Mouse (Mus musculus) myocyte (in vitro differentiated cells): ENCODE data around the gene Gemin6. TPM values are rescaled to one million over a fixed set of nuclear protein-coding genes. Genes with fewer than 3 reads are reported as not detected.

Source experiments
- H3K27me3 ChIP-seq: one replicate; pipeline ENCODE4 v1.6.1; 2011; ENCODE audit not compliant: control insufficient read depth, insufficient read depth, insufficient read length
- H3K36me3 ChIP-seq: one replicate; pipeline ENCODE4 v1.6.1; 2011; ENCODE audit not compliant: control insufficient read depth, insufficient read depth
- H3K4me2 ChIP-seq: one replicate; pipeline ENCODE4 v1.6.1; 2011; ENCODE audit warnings: low read depth, control low read depth
- H3K4me3 ChIP-seq: one replicate; pipeline ENCODE4 v1.5.1; 2011; ENCODE audit warnings: mild to moderate bottlenecking, control low read depth, moderate library complexity
- H3K79me2 ChIP-seq: one replicate; pipeline ENCODE4 v1.6.1; 2011; ENCODE audit not compliant: control insufficient read depth, insufficient read depth
- H3ac ChIP-seq: one replicate; pipeline ENCODE4 v1.6.1; 2011; ENCODE audit not compliant: control insufficient read depth, insufficient read length
- CEBPB ChIP-seq: IDR thresholded peaks from 2 replicates; pipeline ENCODE4 v1.6.1; 2011; ENCODE audit warnings: mild to moderate bottlenecking, moderate library complexity; ENCODE audit not compliant: poor library complexity, insufficient read depth, severe bottlenecking
- E2F4 ChIP-seq: IDR thresholded peaks from one replicate; pipeline ENCODE4 v1.6.1; 2011; ENCODE audit warnings: mild to moderate bottlenecking, control low read depth, moderate library complexity; ENCODE audit not compliant: insufficient read depth
- MAX ChIP-seq: IDR thresholded peaks from one replicate; pipeline ENCODE4 v1.6.1; 2011; ENCODE audit warnings: low read depth, mild to moderate bottlenecking, control low read depth
- MYOD1 ChIP-seq, 3 experiments: IDR thresholded peaks; one replicate each; pipeline ENCODE4 v1.6.1; 2011; ENCODE audit warnings: control low read depth in 2 of 3, low read depth in 2 of 3, mild to moderate bottlenecking in 2 of 3, moderate library complexity in 1 of 3; ENCODE audit not compliant: insufficient read length in 2 of 3, control insufficient read depth in 1 of 3
- MYOG ChIP-seq, 3 experiments: IDR thresholded peaks; one replicate each; pipeline ENCODE4 v1.6.1; 2011; ENCODE audit warnings: control low read depth in 2 of 3, low read depth in 2 of 3, mild to moderate bottlenecking in 2 of 3; ENCODE audit not compliant: insufficient read length in 2 of 3, control insufficient read depth in 1 of 3, insufficient read depth in 1 of 3
- POLR2A ChIP-seq: IDR thresholded peaks from one replicate; pipeline ENCODE4 v1.6.1; 2011; ENCODE audit warnings: low read depth, mild to moderate bottlenecking, control low read depth, moderate library complexity; ENCODE audit not compliant: insufficient read length
- POLR2AphosphoS2 ChIP-seq: IDR thresholded peaks from one replicate; pipeline ENCODE4 v1.6.1; 2011; ENCODE audit warnings: low read depth, control low read depth; ENCODE audit not compliant: insufficient read length
- REST ChIP-seq: IDR thresholded peaks from one replicate; pipeline ENCODE4 v1.6.1; 2011; ENCODE audit warnings: mild to moderate bottlenecking, control low read depth, moderate library complexity; ENCODE audit not compliant: insufficient read depth, insufficient read length
- SRF ChIP-seq: IDR thresholded peaks from one replicate; pipeline ENCODE4 v1.6.1; 2011; ENCODE audit warnings: low read depth; ENCODE audit not compliant: control insufficient read depth, insufficient read length
- TCF12 ChIP-seq: IDR thresholded peaks from one replicate; pipeline ENCODE4 v1.6.1; 2011; ENCODE audit warnings: mild to moderate bottlenecking, control low read depth; ENCODE audit not compliant: poor library complexity, insufficient read depth, severe bottlenecking
- TCF3 ChIP-seq: IDR thresholded peaks from one replicate; pipeline ENCODE4 v1.6.1; 2011; ENCODE audit warnings: low read depth, control low read depth; ENCODE audit not compliant: insufficient read length
- USF1 ChIP-seq: IDR thresholded peaks from one replicate; pipeline ENCODE4 v1.6.1; 2011; ENCODE audit warnings: low read depth, mild to moderate bottlenecking, control low read depth, moderate library complexity
- polyA plus RNA-seq: library from polyadenylated mRNA; unstranded; fragments of >200 nt; fragmentation: generic; extraction: Trizol; gene quantifications from one replicate; pipeline ENCODE4 v1.2.1, GENCODE M21; 2012; ENCODE audit warnings: missing spikeins

The Gemin6 gene
- polyA plus RNA-seq, 1 experiment: 6.5 TPM

GRCm38 (mm10) chr17:80241594-80241993 lies 17.4 kb downstream of the Gemin6 start:
- no peaks in the 10 kb centered on the region for H3K79me2 ChIP-seq
- no peaks in the 10 kb centered on the region for H3K27me3 ChIP-seq
- peaks cover 22% of the 10 kb centered on the region for H3K36me3 ChIP-seq
- no peak overlapping the region for H3ac ChIP-seq
- no peak overlapping the region for H3K4me3 ChIP-seq
- TF ChIP-seq POLR2AphosphoS2 (no peak), MYOG (IDR thresholded peaks at IDR 0.05; ENCODE audit: control insufficient read depth in 1 of 3, insufficient read depth in 1 of 3, insufficient read length in 2 of 3, low read depth in 2 of 3) (no peak), POLR2A (no peak), MAX (no peak), USF1 (no peak), MYOD1 (IDR thresholded peaks at IDR 0.05; ENCODE audit: control insufficient read depth in 1 of 3, insufficient read length in 2 of 3, low read depth in 2 of 3) (no peak), E2F4 (no peak), TCF12 (no peak), TCF3 (no peak), SRF (no peak), REST (no peak), CEBPB (no peak)
- H3K4me2 ChIP-seq: no peak overlapping the region

- H3K36me3 ChIP-seq: peaks cover 27% of the 10 kb centered on the region
- no peak overlapping the region for H3K4me3 ChIP-seq
- H3K4me2 ChIP-seq: no peak overlapping the region
- no peak overlapping the region for H3ac ChIP-seq
- TF ChIP-seq MYOG (IDR thresholded peaks at IDR 0.05; ENCODE audit: control insufficient read depth in 1 of 3, insufficient read depth in 1 of 3, insufficient read length in 2 of 3, low read depth in 2 of 3) (no peak), POLR2A (no peak), E2F4 (no peak), SRF (no peak), POLR2AphosphoS2 (no peak), TCF3 (no peak), MYOD1 (IDR thresholded peaks at IDR 0.05; ENCODE audit: control insufficient read depth in 1 of 3, insufficient read length in 2 of 3, low read depth in 2 of 3) (no peak), USF1 (no peak), TCF12 (no peak)
- no peaks in the 10 kb centered on the region for H3K27me3 ChIP-seq
- H3K79me2 ChIP-seq: no peaks in the 10 kb centered on the region
These were observed 18.9 kb downstream of the Gemin6 start for GRCm38 (mm10) chr17:80243116-80243515.

- no peak for TF ChIP-seq E2F4
- no peak overlapping the region for H3ac ChIP-seq
These were observed 28.7 kb downstream of the Gemin6 start for GRCm38 (mm10) chr17:80252757-80253525.

GRCm38 (mm10) chr17:80254421-80254820 lies 30.2 kb downstream of the Gemin6 start:
- Histone ChIP-seq H3ac (no peak overlapping the region), H3K4me3 (no peak overlapping the region), H3K79me2 (no peaks in the 10 kb centered on the region), H3K27me3 (no peaks in the 10 kb centered on the region), H3K36me3 (peaks cover 53% of the 10 kb centered on the region), H3K4me2 (peak overlapping the region; percentile 85)
- TF ChIP-seq REST: no peak
- TF ChIP-seq CEBPB: no peak
- no peak for TF ChIP-seq TCF3
- no peak for TF ChIP-seq SRF
- no peak for TF ChIP-seq POLR2A
- TF ChIP-seq TCF12: no peak
- TF ChIP-seq E2F4: no peak
- TF ChIP-seq USF1: no peak
- TF ChIP-seq MYOD1 (IDR thresholded peaks at IDR 0.05; ENCODE audit: control insufficient read depth in 1 of 3, insufficient read length in 2 of 3, low read depth in 2 of 3): no peak
- no peak for TF ChIP-seq MAX
- no peak for TF ChIP-seq POLR2AphosphoS2
- no peak for TF ChIP-seq MYOG (IDR thresholded peaks at IDR 0.05; ENCODE audit: control insufficient read depth in 1 of 3, insufficient read depth in 1 of 3, insufficient read length in 2 of 3, low read depth in 2 of 3)

More at GRCm38 (mm10) chr17:80252757-80253525, 28.7 kb downstream of the Gemin6 start:
- Histone ChIP-seq H3K4me3 (no peak overlapping the region), H3K36me3 (peaks cover 46% of the 10 kb centered on the region), H3K27me3 (no peaks in the 10 kb centered on the region), H3K79me2 (no peaks in the 10 kb centered on the region), H3K4me2 (no peak overlapping the region)

- peak overlapping the region; percentile 13 for H3ac ChIP-seq
- TF ChIP-seq MYOD1 (IDR thresholded peaks at IDR 0.05; ENCODE audit: control insufficient read depth in 1 of 3, insufficient read length in 2 of 3, low read depth in 2 of 3) (peak in 2 of 3 experiments; percentile 54 to 57), SRF (no peak), E2F4 (no peak), POLR2A (no peak), POLR2AphosphoS2 (no peak), TCF3 (no peak), MYOG (IDR thresholded peaks at IDR 0.05; ENCODE audit: control insufficient read depth in 1 of 3, insufficient read depth in 1 of 3, insufficient read length in 2 of 3, low read depth in 2 of 3) (peak in 1 of 3 experiments; percentile 46)
- H3K27me3 ChIP-seq: no peaks in the 10 kb centered on the region
- H3K4me3 ChIP-seq: peak overlapping the region; percentile 2
- H3K79me2 ChIP-seq: no peaks in the 10 kb centered on the region
- H3K36me3 ChIP-seq: peaks cover 53% of the 10 kb centered on the region
- H3K4me2 ChIP-seq: peak overlapping the region; percentile 85
These were observed 31.0 kb downstream of the Gemin6 start for GRCm38 (mm10) chr17:80255208-80255607.
